Mouse (Mus musculus) right cerebral cortex, adult 2 months (tissue): Measurements from ENCODE around the gene Hoxd3.

Experiments used
- DNase-seq, 2 experiments: peaks; one replicate each; pipeline ENCODE4 v3.0.0; 2021 to 2022; ENCODE audit warnings: low spot score in 2 of 2

The Hoxd3 gene

DNA sequence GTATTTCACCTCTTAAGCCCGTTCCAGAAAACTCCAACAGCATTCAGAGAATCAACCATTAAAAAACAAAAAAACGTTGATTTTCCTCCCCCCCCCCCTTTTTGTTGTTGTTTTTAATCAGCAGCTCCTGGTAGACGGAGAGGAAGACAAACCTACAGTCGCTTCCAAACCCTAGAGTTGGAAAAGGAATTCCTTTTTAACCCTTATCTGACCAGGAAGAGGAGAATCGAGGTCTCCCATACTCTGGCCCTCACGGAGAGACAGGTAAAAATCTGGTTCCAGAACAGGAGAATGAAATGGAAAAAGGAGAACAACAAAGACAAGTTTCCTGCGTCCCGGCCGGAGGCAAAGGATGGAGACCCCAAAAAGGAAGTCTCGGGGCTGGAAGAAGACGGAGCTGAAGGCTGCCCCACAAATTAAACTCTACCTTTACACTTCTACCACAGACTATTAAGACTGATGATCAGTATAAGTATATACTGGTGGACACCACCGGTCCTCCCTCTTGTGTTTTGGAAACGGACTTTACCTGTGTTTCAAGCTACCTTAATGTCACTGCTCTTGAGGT, 5.2 kb upstream of the Hoxd3 start:
- no peak for DNase-seq

DNA sequence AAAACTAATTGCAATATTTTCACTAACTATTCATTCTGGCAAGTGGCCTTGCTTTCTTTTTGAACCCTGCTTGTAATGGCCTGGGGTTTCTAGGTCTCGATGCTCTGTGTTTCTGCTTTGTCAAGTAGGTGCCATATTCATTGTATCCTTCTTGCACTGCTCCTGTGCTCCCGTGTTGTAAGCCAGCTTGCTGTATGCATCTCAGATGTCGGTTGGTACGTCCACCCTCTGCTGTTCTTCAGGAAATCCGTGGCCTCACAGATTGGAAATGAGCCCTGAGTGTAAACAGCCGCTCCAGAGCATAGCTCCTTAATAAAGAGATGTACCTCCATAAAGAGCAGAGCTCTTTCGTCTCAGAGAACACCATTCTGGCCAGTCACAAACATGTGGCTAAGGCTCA, 4.1 kb upstream of the Hoxd3 start:
- no peak for DNase-seq

DNA sequence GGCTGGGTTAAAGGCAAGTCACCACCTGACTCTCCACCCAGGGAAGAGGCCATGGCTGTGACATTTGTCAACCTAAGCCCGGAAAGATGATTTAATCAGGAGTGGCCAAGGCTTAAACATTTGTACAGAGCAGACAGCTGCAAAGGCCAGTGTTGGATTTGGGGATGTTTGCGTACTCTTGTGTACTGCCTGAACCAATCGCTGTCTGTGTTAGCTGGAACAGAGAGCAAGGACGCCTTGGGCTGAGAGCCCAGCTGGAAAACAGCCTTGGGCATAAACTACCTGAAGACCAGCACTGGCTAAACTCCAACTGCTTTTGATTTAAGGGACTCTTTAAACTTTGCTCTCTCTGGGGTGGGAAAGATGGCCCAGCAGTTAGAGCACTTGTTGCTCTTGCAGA, 3.1 kb upstream of the Hoxd3 start:
- DNase-seq, result no peak

DNA sequence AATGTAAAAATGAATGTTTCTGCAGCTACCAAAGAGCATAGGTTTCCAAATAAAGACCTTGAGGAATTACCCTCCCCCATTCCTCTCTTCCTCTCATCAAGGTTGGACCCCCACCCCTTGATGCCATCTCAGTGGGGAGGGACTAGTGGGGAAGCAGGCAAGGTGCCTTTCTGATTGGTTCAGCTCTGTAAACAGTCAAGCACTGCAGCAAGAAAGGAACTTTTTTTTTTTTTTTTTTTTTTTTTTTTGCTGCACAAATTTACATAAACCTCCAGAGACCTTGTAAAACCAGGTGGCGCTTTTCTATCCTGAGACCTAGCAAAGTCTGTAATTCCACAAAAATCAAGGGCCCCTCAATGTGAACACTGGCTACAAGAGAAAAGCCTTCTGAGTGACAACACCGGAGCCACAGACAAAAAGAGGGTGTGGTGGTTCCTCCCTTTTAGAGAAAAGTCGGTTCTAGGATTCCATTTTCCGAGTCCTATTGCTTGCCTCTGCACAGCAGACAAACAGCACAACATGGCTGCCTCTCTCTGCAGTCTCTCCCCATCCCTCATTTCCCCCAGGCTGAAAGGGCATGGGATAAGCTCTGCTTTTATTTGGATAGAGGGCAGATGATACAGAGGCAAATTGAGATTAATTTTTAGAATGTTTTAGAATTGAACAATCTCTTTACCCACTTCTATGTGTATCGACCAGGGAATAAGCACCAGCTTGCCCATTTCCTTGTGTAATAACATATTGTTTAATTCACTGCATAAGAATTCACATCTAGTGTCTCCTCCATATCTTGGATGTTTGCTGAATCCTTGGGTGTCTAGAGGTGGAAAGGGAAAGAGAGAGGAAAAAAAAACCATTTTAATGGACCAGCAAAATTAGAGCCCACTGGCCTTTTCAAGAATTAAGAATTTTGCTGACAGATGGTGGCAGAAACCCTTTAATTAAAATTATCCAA, 2.0 kb upstream of the Hoxd3 start:
- no peak for DNase-seq

DNA sequence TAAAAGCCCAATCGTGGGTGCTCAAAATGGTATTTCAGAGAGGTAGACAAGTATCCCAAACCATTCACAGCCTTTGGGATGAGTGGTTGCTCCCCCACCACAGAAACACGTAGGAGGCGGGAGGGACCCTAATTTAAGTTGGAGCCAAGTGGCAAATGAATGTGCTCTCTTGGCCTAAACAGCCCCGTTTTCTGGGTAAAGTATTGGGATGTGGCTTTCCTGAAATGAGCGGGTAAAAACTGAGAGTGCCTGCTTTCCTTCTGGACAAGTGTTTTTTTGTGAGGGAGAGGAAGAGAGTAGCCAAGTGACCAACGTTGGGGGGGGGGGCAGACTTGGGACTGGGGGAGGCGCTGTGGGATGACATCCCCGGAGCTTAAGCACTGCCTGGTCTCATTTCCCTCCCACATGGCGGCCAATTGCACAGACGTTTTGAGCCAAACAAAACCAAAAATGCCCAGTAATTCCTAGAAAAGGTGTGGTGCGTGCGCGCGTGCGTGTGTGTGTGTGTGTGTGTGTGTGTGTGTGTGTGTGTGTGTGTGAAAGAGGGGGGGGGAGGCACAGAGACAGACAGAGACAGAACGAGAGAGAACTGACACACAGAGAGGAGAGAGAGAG, 691 bp upstream of the Hoxd3 start:
- no peak for DNase-seq

DNA sequence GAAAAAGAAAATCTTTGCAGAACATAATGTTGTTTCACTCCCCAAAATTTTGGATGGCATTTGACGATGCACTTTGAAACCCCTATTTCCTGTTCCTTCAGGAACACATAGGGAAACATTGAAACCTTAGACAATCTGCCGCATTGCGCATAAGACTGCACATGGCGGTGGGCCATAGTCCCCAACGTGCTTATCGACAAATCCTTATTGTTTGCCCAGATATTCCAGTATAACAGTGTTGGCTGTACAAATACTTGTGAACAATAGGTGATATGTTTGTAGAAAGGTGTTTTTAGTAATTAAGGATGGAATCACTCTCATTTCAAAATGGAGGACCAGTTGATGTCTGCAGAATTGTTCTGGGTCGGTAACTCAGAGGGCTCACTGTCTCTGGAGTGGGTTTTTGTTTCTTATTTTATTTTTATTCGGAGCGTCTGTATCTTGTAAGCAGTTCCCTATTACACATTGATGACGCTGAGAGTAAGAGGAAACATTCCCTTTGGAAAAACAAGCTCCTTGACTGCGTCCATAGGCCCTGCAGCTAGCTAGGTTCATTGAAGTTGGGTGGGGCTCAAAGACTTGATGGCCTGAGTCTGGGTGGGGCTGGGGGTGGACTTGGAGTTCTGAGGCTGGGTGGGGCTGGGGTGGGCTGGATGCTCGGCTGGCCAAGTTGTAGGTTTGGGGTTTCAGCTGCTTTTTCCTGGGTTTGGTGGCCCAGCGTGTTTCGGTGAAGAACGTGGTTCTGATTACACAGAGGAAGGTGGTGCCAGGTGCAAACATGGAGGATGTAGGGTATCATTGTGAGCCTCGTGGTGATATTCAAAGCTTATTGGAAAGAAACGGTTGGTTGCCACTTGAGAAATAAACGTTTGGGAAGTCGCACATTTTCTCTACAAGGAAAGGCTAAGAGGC, 1.8 kb downstream of the Hoxd3 start:
- DNase-seq, result no peak

DNA sequence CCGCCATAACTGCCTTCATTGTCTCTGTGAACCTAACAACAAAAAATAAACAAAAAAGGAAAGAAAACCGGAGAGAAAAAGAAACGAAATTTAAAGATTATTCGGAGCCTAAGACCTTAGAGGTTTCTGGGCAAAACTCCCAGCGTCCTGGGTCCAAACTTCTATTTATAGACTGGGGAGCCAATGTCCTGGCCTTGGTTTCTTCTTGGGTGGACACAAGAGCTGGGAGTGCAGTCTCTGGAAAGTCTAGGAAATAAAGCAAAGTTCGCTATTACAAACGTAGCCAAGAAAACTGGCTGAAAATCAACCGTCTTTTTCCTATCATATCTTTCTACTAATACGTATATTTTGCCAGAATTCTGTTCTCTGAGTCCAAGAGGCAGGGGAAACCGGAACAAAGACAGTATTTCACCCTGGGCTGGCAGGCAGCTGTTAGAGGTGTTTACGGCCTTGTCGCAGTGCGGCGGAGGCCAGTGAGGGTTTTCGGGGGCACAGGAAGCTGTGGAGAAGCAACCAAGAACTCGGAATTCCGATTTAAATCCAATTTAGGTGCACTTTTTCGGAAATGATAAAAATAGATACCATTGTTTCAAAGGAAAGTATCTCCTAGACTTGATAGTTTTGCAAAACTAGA, 2.5 kb downstream of the Hoxd3 start:
- no peak for DNase-seq

DNA sequence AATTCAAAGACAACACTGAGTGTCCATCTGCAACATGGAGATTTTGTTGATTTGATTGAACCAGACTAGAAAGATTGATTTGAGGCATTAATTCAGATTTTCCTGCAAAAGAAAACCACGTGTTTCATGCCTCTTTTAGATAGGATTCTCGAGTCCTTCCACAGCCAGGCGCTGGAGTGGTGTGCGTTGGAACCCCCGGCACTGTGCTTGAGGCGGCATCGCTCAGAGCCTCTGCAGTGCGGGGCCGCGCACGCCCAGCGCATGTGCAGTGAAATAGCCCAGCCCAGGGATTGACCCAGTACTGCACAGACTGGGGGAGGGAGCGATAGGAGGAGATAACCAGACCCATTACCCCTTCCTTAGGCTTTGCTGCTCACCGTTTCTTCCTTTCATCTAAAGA, 3.2 kb downstream of the Hoxd3 start:
- no peak for DNase-seq

DNA sequence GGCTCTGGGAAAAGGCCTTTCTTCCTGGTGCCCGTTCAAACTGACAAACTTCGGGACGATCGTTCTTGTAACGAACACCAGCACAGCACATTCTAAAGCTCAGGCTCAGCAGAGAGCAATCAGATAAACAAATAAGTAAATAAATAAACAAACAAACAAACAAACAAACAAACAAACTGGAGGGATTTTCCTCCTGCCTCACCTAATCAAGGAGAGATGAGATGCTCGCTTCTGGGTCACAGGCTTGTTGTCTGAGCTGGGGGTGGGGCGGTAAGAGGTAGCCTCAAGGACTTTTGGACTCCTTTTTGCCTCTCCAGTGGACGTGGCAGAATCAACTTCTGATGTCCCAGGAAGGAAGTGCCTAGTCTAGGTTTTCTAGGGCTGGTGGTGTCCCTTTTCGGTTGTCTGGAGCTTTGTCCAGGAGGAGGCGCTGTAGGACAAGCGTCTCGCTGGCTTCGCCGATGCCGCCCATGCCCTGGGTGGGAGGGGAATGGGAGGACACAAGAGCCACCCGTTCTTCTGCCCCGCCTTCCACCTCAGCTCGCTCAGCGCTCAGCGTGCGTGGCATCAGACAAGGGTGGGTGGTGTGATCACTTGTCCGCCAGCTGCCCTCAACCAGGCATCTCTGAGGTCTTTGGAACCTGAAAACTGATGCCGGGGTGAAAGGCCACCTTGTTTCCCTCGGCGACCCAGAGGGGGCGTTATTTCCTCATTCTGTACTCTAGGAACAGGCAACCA, 3.9 kb downstream of the Hoxd3 start:
- DNase-seq, result peak; percentile 57 to 71

DNA sequence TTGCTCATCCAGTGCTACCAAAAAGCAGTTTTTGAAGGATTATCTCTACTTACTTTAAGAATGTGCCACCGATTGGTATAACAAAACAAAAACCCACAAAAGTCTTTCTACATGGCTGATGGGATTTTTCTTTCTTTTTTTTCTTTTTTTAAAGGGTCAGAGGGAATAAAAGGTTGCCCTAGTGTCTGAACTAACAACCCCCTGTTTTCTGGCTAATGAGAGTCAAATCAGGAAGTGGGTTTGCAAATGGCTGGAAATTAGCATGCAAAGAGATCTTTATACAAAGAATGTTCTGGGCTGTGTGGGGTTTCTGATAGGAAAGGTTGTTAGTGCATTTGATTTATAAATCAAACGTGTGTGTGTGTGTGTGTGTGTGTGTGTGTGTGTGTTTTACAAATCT, 8.7 kb downstream of the Hoxd3 start:
- no peak for DNase-seq

DNA sequence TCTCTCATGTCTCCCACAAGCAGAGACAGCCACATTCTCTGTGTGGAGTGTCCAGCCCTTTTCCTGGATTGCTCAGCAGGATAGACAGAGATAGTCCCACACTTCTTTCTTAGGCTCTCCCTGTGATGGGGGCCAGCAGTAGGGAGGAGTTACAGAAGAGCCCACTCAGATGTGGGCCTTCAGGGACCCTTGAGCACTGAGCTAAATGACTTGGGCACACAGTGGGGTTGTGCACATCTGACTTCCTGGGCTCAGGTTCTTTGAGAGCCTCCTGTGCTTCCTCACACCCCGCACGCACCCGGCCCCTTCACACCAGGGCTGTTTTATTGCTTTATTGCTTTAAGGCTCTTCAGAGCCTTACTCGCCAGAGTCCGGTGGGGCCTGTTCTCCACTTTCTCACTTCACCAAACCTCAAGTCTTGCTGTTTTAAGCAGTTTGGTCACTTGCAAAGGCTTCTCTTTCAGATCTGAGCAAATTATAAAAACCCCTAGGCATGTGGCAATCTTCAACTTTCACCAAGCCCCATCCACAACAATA, 9.3 kb downstream of the Hoxd3 start:
- DNase-seq, result no peak

DNA sequence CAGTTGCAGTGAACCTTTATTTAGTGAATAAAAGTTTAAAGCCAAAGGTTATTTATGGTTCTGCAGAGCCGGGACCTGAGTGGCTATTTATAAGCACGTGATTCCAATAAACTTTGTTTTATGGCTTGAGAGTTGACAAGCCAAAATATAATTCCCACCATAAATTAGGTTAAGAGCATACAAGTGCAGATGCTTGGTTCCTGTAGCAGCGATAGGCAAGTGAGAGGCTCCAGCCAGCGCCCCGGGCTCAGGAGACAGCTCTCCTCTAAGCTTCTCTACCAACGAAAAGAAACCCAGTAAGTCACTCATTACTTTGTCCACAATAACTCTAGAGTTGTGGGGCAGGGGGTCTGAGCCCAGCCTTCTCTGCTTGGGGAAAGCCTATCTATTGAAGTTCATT, 10.2 kb downstream of the Hoxd3 start:
- DNase-seq, result no peak

DNA sequence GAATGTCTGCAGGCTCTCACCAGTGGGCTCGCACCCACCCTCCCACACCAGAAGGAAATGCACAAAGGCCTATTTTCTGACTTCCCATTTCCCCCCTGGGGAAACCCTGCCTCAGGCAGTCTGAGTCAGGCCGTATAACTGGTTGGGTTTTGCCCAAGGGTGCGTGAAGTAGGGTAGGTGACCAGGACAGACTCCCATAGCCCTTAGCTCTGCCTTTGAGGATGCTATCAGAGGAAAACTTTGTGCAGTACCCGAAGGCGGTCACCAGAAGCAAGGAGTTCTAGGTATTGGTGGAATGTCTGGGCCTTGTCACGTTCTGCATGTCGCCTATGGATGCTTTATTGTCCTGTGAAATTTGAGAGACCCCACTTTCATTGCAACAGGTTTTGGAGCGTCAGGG, 11.2 kb downstream of the Hoxd3 start:
- no peak for DNase-seq

DNA sequence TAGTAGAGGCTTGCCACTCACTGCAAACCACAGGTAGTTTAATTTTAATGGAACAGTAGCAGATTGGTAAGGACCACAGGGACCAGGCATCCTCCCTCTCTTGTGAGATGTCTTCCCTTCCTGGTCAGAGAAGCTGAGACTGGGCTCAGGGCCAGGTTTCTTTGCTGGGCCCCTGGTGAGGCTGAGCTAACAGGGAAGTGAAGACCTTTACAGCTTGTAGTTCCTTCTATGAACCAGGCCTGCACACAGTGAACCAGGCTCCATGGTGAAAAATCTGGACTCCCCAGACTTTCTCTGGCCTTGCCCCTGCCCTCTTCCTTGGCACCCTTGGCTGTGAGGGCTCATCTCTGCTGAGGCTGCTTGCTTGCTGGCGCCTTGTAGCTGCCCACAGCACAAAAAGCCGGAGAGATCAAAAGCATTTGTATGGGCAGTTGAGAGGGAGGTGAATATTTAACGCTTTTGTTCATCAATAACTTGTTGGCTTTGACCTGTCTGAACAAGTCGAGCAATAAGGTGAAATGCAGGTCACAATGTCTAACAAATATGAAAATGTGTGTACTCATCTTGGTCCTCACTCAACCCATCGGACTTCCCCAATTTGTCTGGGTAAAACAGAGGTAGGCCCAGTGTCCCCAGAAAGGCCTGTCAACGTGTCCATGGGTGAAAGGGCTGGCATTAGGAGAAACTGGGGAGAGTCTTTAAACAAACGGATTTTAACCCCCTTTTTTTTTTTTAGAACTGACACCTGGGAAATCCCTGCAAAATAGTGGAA, 12.7 kb downstream of the Hoxd3 start:
- no peak for DNase-seq

DNA sequence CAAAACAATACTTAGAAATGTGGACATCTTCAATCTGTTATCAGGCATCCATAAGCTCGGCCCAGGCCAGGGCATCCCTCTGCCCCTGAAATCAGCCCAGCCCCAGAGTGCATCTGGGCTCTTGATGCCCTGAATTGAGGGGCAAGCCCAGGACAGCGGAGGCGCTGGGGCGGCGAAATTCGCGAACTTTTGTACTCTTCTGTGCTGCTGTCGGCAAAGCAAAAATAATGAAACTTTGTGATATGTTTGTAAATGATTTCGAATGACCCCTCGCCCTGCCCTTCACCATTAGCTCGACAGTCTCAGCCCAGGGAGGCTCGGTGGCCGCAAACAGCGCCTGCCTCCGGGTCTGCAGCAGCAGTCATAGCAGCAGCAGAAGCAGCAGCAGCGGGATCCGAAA, 13.4 kb downstream of the Hoxd3 start:
- no peak for DNase-seq

DNA sequence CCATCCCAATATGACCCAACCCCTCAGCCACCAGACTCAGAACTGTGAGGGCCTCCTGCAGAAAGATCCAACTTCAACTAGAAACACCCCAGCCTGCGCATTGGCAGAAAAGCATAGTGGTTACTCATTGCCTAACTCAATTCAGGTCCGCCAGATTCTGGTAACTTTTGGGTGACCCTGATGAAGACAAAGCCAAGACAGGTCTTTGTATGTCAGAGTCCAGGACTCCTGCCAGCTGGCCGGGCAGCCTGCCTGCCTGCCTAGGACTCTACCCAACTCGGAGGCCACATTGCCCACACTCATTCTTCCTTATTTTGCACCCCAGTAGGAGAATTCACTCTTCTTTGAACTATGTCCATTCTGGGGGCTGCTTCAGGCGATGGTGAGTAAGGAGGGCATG, 14.8 kb downstream of the Hoxd3 start, which contains the start of gene Gm28230:
Gm28230 (plus strand) TSS at position 178 of the 400 bp plus-strand sequence.
- DNase-seq, result no peak

DNA sequence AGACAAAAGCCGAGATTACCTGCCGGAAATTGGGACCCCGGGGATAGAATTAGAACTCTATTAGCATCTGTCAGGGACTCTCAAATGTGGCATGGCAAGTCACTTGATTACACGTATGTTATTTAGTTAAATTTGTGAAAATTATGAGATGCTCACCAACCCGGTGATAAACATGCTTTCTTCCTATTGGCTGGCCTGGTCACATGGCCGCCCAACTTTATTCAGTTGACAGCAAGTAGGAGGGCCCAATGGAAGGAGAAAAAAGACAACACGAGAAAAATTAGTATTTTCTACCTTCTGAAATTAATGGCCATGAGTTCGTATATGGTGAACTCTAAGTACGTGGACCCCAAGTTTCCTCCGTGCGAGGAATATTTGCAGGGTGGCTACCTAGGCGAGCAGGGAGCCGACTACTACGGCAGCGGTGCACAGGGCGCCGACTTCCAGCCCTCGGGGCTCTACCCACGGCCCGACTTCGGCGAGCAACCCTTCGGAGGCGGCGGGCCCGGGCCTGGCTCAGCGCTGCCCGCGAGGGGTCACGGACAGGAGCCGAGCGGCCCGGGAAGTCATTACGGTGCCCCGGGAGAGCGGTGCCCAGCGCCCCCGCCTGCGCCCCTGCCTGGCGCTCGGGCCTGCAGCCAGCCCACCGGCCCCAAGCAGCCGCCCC, 15.4 kb downstream of the Hoxd3 start:
- DNase-seq, result no peak

DNA sequence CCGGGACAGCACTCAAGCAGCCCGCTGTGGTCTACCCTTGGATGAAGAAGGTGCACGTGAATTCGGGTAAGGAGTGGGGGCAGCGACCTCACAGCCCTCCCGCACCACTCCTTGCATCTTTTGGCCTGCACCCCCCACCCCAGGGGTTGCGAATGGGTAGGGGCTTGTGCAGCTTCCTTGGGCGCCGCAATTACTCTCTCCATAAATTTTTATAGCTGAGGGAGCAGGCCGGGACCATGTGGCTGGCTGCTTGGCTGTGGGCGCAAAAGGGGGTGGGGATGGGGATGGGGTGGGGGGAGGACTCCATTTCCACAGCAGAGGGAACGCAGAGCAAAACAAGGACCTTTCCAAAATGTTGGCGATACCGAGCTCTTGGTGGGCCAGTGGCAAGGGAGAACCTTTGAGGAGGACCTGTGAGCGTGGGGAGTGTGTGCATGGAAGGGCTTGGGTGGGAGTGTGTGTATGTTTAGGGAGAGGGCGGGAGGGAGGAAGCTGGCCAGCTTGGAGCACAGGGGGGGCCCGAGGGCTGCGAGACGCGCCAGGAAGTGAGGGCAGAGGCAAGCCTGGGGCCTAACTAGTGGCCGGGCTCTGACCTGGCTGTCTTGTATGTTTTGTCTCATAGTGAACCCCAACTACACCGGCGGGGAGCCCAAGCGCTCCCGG, 16.0 kb downstream of the Hoxd3 start:
- DNase-seq, result no peak

DNA sequence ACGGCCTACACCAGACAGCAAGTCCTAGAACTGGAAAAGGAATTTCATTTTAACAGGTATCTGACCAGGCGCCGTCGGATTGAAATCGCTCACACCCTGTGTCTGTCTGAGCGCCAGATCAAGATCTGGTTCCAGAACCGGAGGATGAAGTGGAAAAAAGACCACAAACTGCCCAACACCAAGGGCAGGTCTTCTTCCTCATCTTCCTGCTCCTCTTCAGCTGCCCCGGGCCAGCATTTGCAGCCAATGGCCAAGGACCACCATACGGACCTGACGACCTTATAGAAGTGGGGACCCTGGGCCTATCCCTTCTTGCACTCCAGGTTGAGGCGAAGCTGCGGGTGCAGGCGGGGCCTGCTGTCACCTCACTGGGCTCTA, 16.6 kb downstream of the Hoxd3 start:
- no peak for DNase-seq
